Mouse (Mus musculus): ENCODE data around the gene Stt3a.

The Stt3a gene

GRCm38 (mm10) chr9:36767203-36768143 is at the start of gene Stt3a:
Gene Stt3a (minus strand): TSS chr9:36767679.
- peak; percentile 99 for DNase-seq (ENCODE audit: low spot score)

GRCm38 (mm10) chr9:36814486-36814885 is 47.0 kb upstream of the Stt3a start:
- no peak for DNase-seq (ENCODE audit: low spot score)

- no peak for DNase-seq (ENCODE audit: low spot score)
Measured at GRCm38 (mm10) chr9:36808126-36808785, 40.8 kb upstream of the Stt3a start.

GRCm38 (mm10) chr9:36805256-36805975 is 37.9 kb upstream of the Stt3a start:
- DNase-seq (ENCODE audit: low spot score), result no peak

- DNase-seq (ENCODE audit: low spot score), result no peak
Measured at GRCm38 (mm10) chr9:36803926-36804325, 36.4 kb upstream of the Stt3a start.

GRCm38 (mm10) chr9:36803386-36803785 is 35.9 kb upstream of the Stt3a start:
- no peak for DNase-seq (ENCODE audit: low spot score)

GRCm38 (mm10) chr9:36802951-36803350 is 35.5 kb upstream of the Stt3a start:
- no peak for DNase-seq (ENCODE audit: low spot score)

- DNase-seq (ENCODE audit: low spot score), result no peak
Measured at GRCm38 (mm10) chr9:36801961-36802360, 34.5 kb upstream of the Stt3a start.

GRCm38 (mm10) chr9:36796781-36797555 is 29.5 kb upstream of the Stt3a start, which contains the start of gene Ei24:
Gene Ei24 (minus strand): TSS chr9:36797393.
- DNase-seq (ENCODE audit: low spot score), result peak; percentile 79

GRCm38 (mm10) chr9:36796224-36796623 is 28.7 kb upstream of the Stt3a start:
- DNase-seq (ENCODE audit: low spot score), result no peak

- no peak for DNase-seq (ENCODE audit: low spot score)
Measured at GRCm38 (mm10) chr9:36795556-36795955, 28.1 kb upstream of the Stt3a start.

GRCm38 (mm10) chr9:36794487-36794886 is 27.0 kb upstream of the Stt3a start:
- no peak for DNase-seq (ENCODE audit: low spot score)

- no peak for DNase-seq (ENCODE audit: low spot score)
Measured at GRCm38 (mm10) chr9:36792191-36792590, 24.7 kb upstream of the Stt3a start.

GRCm38 (mm10) chr9:36783921-36784320 is 16.4 kb upstream of the Stt3a start:
- DNase-seq (ENCODE audit: low spot score), result no peak

- no peak for DNase-seq (ENCODE audit: low spot score)
Measured at GRCm38 (mm10) chr9:36769048-36769413, 1.6 kb upstream of the Stt3a start.

GRCm38 (mm10) chr9:36768156-36769047 is 923 bp upstream of the Stt3a start:
- peak; percentile 14 for DNase-seq (ENCODE audit: low spot score)

GRCm38 (mm10) chr9:36764378-36764777 is 3.1 kb downstream of the Stt3a start:
- DNase-seq (ENCODE audit: low spot score), result no peak

GRCm38 (mm10) chr9:36727034-36727755 is 40.3 kb downstream of the Stt3a start, which contains the start of gene Chek1:
Gene Chek1 (minus strand): TSS chr9:36727065.
- no peak for DNase-seq (ENCODE audit: low spot score)

- DNase-seq (ENCODE audit: low spot score), result peak; percentile 59
Measured at GRCm38 (mm10) chr9:36726131-36727033, 41.1 kb downstream of the Stt3a start.

All from urinary bladder, postnatal 10 days (tissue).